Mouse (Mus musculus): ENCODE data around the gene Ethe1. TPM values are rescaled to one million over a fixed set of nuclear protein-coding genes. Genes with fewer than 3 reads are reported as not detected.

Gene Ethe1
- total RNA-seq, 2 experiments from 2014 or later, result 67.7 to 171 TPM

DNA sequence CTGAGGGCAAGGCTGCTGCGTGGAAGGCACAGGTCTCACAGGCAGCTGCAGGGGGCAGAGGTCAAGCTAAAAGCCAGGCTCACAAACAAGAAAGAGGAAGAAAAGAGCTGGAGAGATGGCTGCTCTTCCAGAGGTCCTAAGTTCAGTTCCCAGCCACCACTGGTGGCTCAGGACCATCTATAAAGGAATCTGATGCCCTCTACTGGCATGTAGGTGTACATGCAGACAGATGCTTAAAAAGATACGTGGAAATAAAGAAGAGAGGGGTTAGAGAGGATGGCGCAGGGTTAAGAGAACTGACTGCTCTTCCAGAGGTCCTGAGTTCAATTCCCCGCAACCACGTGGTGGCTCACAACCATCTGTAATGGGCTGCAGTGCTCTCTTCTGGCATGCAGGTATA, 14.9 kb upstream of the Ethe1 start:
- ATAC-seq (ENCODE audit: poor library complexity, severe bottlenecking), result no peak

DNA sequence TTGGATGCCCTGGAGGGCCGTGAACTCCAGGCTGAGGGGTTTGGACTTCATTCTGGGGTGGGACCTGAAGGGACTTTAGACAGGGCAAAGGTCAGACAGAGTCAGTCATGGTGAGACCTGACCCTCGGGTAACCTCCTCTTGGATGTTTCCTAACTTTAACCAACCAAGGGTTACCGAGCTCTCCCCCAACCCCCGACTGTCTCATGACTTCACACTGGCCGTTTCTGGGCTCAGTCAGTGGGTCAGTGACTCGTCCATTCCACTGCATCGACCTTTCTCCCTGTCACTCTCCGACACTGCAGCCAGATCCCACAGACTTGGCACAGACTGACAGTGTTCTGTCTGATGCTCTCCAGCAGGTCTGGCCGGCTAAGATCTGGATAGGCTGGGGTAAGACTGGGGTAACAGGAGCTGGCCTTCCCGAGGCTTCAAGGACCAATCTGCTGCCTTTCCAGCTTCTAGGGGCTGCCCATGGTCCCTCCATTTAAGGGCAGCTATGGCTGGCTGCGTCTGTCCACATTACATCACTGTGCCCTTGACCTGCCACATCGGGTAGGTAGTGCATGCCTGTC, 13.0 kb upstream of the Ethe1 start:
- ATAC-seq (ENCODE audit: poor library complexity, severe bottlenecking), result no peak

DNA sequence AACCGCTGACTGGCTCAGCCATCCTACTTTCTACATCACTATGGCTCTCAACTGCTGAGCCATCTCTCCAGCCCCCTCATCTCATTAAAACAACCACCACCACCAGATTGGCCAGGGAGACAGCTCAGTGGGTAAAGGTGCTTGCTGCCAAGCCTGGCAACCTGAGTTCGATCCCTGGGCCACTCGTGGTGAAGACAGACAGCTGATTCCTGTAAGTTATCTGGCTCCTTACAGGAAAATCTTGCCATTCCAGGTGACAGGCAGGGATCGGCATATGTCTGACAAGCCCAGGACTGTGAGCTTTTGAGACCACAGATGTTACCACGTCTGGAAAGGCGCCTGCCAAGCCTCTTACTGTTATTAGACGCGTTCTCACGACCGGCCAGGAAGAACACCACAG, 9.5 kb upstream of the Ethe1 start:
- no peak for ATAC-seq (ENCODE audit: poor library complexity, severe bottlenecking)

DNA sequence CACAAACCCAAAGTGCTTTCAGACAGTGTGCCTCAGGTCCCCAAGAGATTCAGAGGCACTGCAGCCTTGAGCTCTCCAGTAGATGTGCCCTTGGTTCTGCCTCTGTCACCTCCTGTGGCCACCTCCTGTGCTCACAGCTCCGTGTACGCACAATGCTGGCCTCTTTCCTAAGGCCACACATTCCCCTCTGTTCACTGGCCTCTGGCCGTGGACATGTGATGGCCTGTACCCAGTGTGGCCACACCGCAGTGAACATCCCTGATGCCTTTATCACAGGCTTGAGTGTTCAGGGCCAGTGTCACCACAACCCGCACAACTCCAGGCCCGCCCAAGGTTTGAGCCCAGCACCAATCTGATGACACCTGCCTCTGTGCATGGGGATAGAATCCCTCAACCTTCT, 2.5 kb upstream of the Ethe1 start:
- ATAC-seq (ENCODE audit: poor library complexity, severe bottlenecking), result no peak

DNA sequence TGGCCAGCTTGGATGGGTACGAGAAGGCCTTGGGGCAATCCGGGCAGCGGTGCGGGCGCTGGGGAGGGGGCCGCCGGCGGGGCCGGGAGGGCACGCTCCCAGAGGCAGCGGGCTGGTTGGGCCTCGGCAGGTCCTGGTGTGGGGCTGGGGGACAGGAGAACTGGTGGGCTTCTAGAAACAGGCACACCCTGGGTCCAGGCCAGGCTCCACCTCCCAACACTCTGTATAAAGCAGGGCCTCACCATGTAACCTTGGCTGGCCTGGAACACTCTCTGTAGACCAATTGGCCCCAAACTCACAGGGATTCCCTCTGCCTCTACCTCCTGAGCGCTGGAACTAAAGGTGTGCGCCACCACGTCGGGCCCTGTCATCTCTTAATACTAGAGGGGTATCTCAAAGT, 1.3 kb upstream of the Ethe1 start:
- no peak for ATAC-seq (ENCODE audit: poor library complexity, severe bottlenecking)

DNA sequence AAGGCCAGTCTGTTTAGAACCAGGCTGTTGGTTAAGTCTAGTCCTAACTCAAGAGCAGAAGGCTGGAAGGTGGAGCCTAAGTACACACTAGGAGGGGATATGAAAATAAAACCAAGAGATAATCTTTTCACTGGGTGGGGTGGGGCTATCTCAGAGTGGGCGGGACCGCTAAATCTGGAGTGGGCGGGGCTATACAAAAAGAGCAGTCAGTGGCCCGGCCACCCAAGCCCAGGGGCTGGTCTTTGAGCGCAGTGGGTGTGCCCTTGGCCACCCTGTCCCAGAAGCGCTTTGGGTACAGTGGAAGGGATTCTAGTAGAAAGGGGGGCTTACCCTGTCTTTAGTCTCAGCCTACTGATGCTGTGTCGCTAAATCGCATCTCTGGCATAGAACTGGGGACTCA, 515 bp upstream of the Ethe1 start:
- peak; percentile 56 for ATAC-seq (ENCODE audit: poor library complexity, severe bottlenecking)

DNA sequence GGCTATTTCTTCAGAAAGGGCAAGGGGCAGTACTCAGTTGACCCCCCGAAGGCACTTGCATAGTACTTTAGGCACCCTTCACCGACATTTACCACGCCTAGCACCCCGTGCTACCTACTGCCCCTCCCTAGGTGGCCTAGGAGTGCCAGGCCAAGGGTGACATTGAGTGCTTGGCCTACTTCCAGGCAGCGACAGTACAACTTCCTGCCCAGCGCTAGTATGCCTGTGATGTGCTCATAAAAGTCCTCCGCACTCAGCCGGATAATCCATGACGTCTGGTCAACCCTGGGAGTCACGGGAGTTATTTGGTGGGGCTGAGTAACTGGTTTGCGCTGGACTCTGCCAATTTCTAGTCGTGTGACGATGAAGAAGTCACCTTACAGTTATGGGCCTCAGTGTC, 993 bp downstream of the Ethe1 start:
- 0 out of 2 replicates have a peak, but pooled peaks have one; percentile 21 for ATAC-seq (ENCODE audit: poor library complexity, severe bottlenecking)

DNA sequence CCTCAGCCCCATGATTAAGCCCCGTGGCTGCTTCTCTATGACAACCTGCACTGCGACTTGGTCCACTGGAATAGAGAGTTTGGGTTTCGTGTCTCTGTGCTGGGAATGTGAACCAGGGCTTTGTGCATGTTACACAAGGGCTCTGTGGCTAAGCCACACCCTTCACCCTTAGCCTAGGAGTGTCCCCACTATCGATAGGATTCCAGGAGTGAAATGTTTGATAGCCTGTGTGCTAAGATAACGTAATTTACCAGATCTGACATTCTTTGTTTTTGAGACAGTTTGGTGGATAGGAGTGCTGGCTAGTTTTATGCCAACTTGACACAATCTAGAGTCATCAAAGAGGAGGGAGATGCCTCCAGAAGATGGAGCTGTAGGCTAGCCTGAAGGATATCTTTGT, 4.4 kb downstream of the Ethe1 start:
- no peak for ATAC-seq (ENCODE audit: poor library complexity, severe bottlenecking)

DNA sequence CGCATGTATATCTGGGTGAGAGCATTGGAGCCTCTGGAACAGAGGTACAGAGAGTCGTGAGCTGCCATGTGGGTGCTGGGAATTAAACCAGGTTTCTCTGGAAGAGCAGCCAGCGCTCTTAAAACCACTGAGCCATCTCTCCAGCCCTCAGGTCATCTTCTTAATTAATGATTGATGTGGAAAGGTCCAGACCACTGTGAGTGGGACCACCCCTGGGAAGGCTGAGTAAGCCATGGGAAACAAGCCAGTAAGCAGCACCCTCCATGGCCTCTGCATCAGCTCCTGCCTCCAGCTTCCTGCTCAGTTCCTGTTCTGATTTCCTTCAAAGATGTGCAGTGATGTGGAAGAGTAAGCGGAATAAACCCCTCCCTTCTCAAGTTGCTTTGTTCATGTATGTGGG, 4.8 kb downstream of the Ethe1 start:
- ATAC-seq (ENCODE audit: poor library complexity, severe bottlenecking), result no peak

DNA sequence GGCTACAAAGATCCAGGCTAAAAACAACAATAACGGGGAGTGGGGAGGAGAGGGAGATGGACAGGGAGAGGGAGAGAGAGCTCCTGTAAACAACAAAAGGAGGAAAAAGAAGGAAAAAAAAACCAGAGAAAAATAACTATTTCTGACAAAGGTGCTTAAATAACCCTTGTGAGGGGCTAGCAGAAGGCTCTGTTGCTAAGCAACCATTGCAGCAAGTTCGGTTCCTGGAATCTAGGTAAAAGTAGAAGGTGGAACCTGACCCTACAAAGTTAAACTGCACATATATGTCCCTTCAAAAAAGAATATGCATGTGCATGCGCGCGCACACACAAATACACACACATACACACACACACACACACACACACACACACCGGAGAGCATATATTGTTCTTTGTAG, 5.4 kb downstream of the Ethe1 start:
- ATAC-seq (ENCODE audit: poor library complexity, severe bottlenecking), result no peak

DNA sequence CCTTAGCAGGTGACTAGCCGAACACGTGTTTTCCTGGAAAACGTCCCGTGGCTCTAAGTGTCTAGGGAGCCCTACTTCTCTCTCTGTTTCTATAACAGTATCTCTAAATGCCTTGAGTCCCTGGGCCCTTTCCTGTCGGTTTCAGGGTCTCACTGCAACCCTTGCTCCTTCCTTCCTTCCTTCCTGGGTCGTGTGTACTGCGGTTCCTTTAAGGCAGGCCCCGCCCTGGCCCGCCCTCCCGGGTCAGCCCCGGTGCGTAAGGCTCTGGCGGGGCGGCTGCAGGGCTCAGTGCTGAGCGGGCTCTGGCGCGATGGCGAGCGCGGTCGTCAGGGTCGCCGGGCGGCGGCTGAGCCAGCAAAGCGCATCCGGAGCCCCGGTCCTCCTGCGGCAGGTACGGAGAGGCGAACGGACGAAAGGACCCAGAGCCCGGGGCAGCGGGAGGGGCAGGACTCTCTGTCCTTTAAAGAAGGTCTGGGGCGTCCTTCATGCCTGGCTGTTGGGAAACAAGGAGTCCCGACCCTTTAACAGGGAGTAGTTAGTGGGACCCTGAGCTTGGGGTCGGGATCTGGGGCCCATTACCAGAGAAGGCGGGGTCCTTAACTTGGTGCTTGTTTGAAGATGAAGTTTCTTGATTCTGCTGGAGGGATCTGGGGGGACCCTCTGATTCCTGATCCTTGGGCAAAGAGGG, 6.4 kb downstream of the Ethe1 start:
- ATAC-seq (ENCODE audit: poor library complexity, severe bottlenecking), result peak; percentile 82

DNA sequence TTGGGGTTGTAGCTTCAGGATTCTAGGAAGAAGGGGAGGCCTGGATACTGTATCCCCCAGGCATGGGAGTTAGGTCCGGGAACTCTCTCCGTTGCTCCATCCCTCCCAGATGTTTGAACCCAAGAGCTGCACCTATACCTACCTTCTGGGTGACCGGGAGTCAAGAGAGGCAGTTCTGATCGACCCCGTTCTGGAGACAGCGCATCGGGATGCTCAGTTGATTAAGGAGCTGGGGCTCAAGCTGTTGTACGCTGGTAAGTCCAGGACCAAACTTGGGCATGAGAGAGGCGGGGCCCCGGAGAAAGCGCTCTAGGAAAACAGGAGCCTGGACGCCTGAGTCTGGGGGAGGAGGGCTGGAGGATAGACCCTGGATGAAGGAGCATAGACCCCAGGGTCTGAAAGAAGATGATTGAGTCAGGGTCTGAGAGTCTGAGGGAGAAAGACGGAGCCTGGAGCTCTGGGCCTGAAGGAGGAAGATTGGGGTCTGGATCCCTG, 7.0 kb downstream of the Ethe1 start:
- ATAC-seq (ENCODE audit: poor library complexity, severe bottlenecking), result no peak

DNA sequence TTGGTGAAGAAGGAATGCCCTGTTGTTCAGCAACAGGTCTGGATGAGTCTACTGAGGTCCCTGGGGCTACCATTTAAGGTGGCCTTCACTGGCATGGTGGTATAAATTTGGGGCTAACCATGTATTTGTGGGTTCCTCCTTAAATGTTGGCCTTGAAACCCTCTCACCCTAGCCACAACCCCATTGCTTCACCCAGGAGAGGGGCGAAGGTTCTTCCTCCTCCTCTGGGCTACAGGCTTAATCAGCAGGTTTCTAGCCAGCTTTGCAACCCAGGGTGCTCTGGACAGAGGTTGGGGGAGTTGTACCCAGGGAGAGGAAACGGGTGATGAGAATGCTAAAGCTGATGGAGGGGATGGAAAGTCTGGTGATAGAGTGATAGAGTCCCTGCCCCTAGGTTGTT, 8.1 kb downstream of the Ethe1 start:
- ATAC-seq (ENCODE audit: poor library complexity, severe bottlenecking), result peak; percentile 73

DNA sequence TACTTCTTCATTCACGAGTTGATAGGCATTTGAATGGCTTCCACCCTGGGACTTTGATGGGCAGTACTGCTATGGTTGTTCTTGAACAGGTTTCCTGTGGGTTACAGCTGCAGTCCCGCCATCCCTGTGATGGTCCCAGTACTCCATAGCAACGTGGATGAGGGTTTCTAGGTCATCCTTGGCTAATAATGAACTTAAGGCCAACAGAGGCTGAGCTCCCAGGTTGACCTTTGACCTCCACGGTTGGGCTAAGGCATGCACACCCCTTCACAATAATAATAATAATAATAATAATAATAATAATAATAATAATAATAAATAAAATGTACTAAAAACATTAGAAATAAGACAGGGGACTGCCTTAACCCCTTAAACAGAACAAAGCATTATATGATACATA, 10.8 kb downstream of the Ethe1 start:
- no peak for ATAC-seq (ENCODE audit: poor library complexity, severe bottlenecking)

DNA sequence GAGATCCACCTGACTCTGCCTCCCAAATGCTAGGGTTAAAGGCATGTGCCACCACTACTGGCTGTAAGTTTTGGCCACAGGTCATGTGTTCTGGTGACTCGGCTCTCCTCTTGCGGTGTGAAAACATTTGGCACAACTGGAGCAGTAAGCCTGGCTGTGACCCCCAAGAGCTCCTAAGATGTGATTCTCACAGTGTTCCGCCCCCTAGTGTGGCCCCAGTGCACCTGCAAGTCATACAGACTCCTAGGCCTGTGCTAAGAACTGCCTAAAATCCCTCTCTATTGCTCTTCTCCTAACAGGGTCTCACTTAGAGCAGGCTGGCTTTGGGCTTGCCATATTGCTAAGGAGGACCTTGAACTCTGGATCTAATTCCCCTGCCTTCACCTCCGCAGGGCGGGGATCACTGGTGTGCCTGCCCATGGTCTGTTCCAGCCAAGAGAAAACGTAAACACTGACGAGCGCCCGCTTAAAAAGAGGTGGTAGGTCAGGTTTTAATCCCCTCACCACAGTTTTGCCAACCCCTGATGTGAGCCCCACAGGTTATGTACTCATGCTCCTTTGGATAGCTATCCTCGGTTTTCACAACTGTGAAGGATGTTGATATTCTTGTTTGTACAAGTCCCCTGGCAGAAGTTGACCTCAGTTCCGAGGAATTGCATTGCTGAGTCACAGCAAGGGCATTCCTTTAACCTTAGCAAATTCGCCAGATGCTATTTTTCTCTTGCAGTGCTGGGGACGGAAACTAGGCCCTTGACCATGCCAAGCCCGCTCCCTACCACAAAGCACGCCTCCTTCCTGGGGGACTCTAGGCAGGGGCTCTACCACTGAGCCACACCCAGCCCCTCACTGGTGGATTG, 12.1 kb downstream of the Ethe1 start:
- no peak for ATAC-seq (ENCODE audit: poor library complexity, severe bottlenecking)

DNA sequence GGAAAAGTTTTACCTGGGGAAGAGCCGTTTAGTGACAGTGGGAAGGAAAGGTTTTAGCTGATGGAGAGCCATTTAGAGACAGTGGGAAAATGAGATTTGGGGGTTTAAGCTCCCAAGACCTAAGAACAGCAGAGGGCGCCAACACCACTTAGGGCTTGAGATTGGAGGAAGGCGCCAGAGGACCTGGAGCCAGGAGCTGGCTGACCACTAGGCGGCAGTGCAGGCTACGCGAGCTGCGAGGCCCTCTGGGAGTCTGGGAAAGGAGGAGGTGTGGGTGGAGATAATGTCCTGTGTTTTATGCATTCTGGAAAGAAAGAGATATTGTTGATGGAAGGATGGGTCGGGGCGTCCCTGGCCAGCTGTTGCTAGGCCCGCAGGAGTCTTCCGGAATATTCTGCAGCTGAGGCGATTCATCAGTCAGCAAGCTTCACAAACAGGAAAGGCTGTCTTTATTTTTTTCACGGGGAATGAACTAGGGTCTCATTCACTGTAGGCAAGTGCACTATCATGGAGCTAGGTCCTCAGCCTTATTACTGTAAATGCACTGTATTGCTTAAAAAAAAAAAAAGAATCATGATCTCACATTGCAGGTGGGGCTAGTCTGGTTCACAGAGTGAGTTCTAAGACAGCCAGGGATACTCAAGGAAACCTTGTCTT, 13.7 kb downstream of the Ethe1 start:
- peak; percentile 100 for ATAC-seq (ENCODE audit: poor library complexity, severe bottlenecking)

DNA sequence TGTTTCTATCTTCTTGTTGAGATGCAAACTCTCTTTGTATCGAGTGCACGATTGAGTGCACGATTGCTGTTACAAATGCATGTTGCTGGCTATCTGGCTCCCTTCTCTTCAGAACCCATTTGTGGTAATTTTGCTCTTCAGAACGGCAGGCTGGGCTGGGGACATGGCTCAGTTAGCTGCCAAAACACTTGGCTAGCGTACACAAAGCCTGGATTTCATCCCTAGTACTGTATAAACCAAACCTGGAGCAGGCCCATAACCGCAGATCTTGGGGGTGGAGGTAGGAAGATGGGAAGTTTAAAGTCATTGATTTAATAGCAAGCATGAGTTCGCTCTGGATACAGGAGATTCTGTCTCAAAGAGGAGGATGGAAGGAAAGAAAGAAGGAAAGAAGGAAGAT, 18.2 kb downstream of the Ethe1 start:
- ATAC-seq (ENCODE audit: poor library complexity, severe bottlenecking), result no peak

DNA sequence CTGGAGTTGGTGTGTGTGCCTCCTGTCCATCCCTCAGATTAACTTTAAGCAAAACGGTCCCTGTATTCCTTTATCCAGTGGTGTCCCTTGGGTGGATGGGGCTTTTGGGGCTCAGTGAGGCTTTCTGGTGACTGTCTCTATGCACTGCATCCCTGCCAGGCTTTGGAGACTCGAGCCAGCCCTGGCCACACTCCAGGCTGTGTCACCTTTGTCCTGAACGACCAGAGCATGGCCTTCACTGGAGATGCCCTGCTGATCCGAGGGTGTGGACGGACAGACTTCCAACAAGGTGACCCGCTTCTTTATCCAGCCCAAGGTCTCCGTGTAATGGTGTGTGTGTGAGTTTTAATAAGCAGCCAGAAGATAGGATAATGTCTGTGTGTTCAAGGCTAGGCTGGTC, 18.7 kb downstream of the Ethe1 start:
- no peak for ATAC-seq (ENCODE audit: poor library complexity, severe bottlenecking)

DNA sequence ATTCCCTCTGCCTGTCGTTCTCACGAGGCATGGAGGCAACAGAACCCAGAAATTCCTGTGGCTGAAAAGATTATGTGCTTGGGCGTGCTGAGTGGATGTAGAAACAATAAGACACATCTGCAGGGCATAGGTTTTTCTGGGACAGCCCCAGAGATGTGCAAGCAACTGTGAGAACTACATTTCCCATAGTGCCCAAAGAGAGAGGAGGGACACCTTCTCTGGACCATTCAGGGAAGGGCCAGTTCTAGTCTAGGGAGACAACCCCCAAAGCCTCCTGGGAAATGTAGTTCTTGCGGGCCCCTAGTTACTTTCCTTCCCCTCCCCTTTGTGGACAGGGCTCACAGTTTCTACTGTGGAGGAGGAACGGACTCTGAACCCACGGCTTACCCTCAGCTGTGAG, 20.7 kb downstream of the Ethe1 start:
- peak; percentile 70 for ATAC-seq (ENCODE audit: poor library complexity, severe bottlenecking)

DNA sequence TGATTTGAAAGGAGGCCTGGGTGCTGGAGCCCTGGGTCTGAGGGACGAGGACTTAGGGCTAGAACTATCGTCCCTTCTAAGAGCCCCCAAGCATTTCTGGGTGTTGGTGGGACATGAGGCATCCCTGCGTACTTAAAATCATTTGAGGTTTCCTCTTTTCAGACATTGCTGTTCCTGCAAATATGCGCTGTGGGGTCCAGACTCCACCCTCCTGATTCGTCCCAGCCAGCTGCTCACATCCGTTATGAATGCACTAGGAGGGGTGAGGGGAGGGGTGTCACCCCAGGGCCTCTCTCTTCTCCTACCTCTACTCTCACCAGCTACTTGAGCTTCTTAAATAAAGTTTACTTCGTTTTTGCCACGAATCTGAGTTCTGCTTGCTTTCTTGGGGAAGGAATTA, 21.2 kb downstream of the Ethe1 start:
- no peak for ATAC-seq (ENCODE audit: poor library complexity, severe bottlenecking)

DNA sequence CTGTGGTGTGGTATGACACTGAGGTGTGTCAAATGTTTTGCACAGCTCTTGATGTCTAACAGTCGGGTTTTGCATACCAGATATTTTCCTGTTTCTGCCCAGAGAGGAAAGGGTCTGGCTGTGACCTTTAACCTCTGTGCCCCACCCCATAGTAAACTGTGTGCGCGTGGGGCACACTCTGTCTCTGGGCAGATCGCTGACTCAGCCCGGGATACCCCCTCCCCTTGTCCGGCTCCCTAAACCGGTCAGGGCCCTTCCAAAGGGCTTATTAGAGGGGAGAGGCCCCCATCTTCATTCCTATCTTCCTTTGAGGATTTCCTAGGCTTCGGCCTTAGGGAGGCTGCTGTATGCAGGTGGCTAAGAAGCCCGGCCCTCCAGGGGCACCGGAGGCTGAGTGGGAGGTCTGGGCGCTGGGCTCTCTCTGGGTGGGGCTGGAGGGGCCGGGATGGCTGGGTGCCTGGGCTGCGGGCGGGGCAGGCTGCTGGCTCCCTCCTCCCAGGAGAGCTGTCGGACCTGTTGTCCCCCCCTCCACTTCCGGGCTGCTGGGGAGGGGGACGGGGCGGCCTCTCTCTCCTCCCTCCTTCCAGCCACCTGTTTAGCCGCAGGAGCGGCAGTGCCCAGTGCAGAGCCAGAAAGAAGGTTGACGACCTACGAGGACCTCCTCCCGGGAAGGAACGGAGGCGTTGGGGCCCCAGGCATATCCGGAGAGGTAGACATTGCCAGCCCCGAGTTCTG, 23.0 kb downstream of the Ethe1 start, which contains the start of gene Phldb3:
Gene Phldb3 (plus strand): TSS at position 620 of the 735 bp plus-strand sequence.
- peak; percentile 19; the same call in 1 of the 2 replicates for ATAC-seq (ENCODE audit: poor library complexity, severe bottlenecking)
